Mouse (Mus musculus) bone marrow macrophage, adult 2 months (primary cell): ENCODE results near the gene Ddx42. TPM values are rescaled to one million over a fixed set of nuclear protein-coding genes. Genes with fewer than 3 reads are reported as not detected.
A peak's percentile ranks its signal among the peaks of the same experiment; 100 is the strongest.

Source experiments
- H3K27ac ChIP-seq: 2 replicates; pipeline ENCODE4 v1.5.1; 2012; ENCODE audit warnings: low read depth, low read length; ENCODE audit not compliant: insufficient read depth
- H3K4me1 ChIP-seq: 2 replicates; pipeline ENCODE4 v1.6.1; 2012; ENCODE audit warnings: low read length; ENCODE audit not compliant: control insufficient read depth, insufficient read depth
- H3K4me3 ChIP-seq: 2 replicates; pipeline ENCODE4 v1.5.1; 2012; ENCODE audit warnings: mild to moderate bottlenecking, low read length, moderate library complexity; ENCODE audit not compliant: insufficient read depth
- CTCF ChIP-seq: IDR thresholded peaks from 2 replicates; pipeline ENCODE4 v1.5.1; 2012; ENCODE audit warnings: low read depth, mild to moderate bottlenecking, low read length, moderate library complexity
- POLR2A ChIP-seq: IDR thresholded peaks from 2 replicates; pipeline ENCODE4 v1.6.1; 2012; ENCODE audit warnings: mild to moderate bottlenecking, low read depth, low read length, borderline replicate concordance
- polyA plus RNA-seq: library from polyadenylated mRNA; stranded (reverse); fragments of >200 nt; gene quantifications from 2 replicates; pipeline ENCODE4 v1.2.4, GENCODE M21; 2012; ENCODE audit not compliant: missing spikeins, insufficient read depth, insufficient read length

Gene Ddx42
- polyA plus RNA-seq = 42.8 and 46.3 TPM in 2 replicates

DNA sequence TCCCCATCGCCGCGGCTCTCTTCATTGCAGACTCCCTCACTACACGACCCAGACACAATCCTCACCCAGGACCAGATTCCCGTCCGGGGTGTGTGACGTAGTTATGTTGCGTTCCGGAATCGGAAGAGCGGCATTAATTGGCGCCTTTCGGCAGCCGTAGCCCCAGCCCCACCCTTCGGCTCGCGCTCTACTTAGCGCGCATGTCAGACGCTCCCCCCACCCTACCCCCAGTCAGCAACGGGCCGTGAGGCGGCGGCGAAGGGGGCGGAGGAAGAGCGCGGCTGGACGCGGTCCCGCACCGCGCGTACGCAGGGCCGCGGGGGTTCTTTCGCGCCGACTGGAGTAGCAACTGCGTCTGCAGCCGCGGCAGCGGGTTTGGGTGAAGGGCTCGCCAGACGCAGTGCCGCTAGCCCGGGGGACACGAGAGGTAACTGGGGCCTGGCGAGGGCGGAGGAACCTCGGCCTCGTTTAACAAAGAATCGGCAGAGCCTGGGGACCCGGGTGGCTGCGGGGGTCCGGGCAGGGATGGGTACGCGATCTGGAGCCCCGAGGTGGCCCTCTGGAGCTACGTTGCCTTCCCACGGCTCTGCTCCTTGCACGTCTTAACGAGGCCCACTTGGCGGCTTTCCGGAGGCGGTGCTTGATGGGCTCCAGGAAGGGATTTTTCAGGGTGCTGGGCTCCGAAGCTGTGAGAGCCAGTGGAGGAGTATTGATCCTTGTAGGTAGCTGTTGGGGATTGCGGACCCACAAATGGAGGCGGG, at the start of gene Ddx42:
TSS of gene Ddx42 (plus strand) at position 197 of the 761 bp plus-strand sequence.
- Histone ChIP-seq H3K27ac (peak within 1 kb of the TSS; percentile 93), H3K4me1 (peaks cover 13% of the 10 kb centered on the region), H3K4me3 (peak within 1 kb of the TSS; percentile 93)
- TF ChIP-seq CTCF (no peak), POLR2A (no peak)

DNA sequence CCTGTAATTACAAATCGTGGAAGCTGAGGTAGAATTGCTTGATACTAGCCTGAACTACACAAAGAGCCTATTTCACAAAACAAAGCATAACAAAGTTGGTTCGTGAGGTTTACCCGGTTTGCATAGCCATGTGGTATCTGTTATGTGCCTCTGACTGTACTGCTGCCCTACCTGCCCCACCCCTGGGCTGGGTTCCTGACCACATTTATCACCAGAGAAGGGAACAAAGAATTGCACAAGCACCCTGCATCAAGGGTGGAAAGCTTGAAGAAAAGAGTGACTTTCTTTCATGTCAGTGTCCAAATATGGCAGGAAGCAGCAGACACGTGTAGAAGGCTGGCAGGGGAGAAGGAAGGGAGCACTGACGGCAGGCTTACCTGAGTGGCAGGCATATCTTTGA, 49.3 kb upstream of the Ddx42 start:
- no peak overlapping the region for H3K27ac ChIP-seq
- H3K4me1 ChIP-seq = peaks cover 1% of the 10 kb centered on the region
- TF ChIP-seq POLR2A = no peak
- TF ChIP-seq CTCF = no peak
- H3K4me3 ChIP-seq = no peak overlapping the region

DNA sequence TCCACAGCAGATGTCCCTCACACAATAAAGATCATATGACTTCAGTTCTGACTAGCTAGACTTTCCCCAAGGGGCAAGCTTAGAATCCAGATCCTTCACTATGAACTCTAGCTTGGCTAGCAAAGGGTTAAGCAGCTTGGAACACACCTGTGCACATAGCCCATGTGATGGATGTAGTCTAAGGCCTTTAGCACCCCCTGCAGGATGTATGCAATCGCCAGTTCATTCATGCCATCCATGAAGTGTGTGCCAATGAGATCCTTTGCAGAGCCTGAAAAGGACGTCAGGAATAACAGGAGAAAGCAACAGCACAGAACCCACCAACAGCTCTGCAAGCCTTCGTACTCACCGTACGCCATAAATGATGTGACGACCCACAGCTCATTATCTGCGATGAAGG, 45.9 kb upstream of the Ddx42 start:
- Histone ChIP-seq H3K4me1 (peaks cover 16% of the 10 kb centered on the region), H3K27ac (no peak overlapping the region), H3K4me3 (no peak overlapping the region)
- TF ChIP-seq CTCF = no peak

DNA sequence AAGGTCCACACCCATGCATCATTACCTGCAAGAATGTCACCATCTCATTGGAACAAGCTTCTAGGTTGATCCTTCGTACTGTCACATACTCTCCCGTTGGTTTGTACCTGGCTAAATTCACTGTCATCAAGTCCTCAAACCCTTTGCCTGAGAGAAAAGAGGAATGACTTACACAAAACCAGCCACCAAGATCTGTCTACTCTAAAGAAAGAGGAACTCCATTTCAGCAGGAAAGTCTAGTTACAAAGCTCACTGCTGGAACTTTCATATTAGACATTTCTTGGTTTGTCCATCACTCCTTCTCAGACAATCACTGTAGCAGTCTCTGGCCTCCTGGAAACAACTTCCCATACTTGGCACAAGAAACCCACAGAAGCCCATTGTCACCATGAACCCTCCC, 43.5 kb upstream of the Ddx42 start:
- TF ChIP-seq CTCF (no peak), POLR2A (no peak)
- H3K4me3 ChIP-seq = no peak overlapping the region
- no peak overlapping the region for H3K27ac ChIP-seq
- H3K4me1 ChIP-seq = peaks cover 16% of the 10 kb centered on the region

DNA sequence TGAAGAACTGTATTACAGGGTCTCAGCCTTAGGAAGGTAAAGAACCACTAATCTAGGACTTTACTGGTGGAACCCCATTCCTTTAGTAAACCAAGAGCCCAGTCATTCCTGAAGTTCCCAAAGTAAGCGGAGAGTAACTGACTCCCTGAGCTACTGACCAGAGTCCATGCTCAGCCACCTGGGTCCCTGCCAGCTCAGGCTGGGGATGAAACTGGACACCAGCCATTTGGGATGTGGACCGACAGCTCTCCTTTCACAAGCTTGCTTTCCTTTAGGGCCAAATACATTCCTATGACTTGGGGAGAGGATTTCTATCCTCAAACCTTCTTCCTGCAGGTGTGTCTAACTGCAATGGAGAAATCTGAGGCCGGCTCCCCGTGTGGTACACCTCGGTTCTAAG, 42.4 kb upstream of the Ddx42 start:
- TF ChIP-seq CTCF = no peak
- H3K27ac ChIP-seq = no peak overlapping the region
- peaks cover 22% of the 10 kb centered on the region for H3K4me1 ChIP-seq
- no peak overlapping the region for H3K4me3 ChIP-seq

DNA sequence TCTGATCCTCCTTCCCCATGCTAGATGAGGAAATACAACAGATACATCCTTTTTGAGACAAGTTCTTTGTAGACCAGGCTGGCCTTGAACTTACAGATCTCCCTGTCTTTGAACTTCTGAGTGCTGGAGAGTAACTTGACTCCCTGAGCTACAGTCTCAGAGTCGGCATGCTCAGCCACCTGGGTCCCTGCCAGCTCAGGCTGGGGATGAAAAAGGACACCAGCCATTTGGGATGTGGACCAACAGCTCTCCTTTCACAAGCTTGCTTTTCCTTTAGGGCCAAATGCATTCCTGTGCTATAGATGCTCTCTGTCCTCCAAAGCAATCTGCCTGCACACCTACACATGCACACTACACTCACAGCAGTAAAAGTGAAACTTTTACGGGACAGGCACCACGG, 41.6 kb upstream of the Ddx42 start:
- no peak for TF ChIP-seq POLR2A
- Histone ChIP-seq H3K4me3 (no peak overlapping the region), H3K4me1 (peaks cover 29% of the 10 kb centered on the region), H3K27ac (no peak overlapping the region)

DNA sequence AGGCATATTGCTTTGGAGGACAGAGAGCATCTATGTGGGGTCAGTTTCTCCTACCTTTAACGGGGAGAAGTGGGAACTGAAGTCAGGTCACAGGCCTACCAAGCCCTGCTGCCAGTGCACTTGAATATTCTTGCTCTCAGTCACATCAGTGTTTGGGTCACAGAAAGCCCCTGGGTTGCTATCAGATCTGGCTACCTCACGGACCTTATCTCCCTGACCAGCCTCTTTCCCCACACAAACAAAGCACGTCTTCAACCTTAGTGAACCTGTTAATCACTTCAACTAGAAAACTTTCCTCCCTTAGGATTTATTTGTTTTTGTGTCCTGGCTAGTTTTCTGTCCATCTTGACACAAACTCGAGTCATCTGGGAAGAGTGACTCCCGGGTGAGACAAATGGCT, 40.4 kb upstream of the Ddx42 start:
- Histone ChIP-seq H3K27ac (no peak overlapping the region), H3K4me1 (peaks cover 32% of the 10 kb centered on the region), H3K4me3 (no peak overlapping the region)
- TF ChIP-seq POLR2A = no peak
- no peak for TF ChIP-seq CTCF

DNA sequence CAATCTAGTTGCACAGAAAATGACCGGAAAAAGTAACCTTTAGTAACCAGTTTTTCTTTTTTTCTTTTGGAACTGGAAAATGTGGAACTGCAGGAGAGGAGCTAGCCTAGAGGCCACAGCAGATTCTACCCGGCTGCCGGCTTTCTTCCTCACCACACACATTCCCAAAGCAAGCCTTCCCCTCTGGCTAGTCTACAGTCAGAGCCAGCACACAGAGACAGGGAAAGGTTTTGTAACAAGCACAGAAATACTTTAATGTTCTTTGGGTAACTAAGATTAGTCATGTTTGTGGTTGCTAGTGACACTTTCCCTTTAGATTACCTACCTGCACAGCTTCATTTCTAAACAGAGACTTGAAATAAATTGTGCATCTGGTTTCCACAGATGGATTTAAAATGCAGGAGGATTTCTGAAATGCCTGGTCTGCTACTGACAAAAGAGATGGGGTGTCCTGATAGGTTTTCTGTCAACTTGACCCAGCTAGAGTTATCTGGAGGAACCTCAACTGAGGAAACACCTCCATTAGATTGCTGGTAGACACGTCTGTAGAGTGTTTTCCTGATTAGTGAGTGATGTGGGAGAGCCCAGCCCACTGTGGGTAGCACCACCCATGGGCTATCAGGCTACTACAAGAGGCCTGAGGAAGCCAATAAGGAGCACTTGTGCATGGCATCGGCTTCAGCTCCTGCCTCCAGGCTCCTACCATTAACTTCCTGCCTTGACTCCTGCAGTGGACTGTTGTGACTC, 38.5 kb upstream of the Ddx42 start:
- Histone ChIP-seq H3K4me1 (peaks cover 23% of the 10 kb centered on the region), H3K4me3 (no peak overlapping the region), H3K27ac (no peak overlapping the region)
- no peak for TF ChIP-seq POLR2A
- TF ChIP-seq CTCF = no peak

DNA sequence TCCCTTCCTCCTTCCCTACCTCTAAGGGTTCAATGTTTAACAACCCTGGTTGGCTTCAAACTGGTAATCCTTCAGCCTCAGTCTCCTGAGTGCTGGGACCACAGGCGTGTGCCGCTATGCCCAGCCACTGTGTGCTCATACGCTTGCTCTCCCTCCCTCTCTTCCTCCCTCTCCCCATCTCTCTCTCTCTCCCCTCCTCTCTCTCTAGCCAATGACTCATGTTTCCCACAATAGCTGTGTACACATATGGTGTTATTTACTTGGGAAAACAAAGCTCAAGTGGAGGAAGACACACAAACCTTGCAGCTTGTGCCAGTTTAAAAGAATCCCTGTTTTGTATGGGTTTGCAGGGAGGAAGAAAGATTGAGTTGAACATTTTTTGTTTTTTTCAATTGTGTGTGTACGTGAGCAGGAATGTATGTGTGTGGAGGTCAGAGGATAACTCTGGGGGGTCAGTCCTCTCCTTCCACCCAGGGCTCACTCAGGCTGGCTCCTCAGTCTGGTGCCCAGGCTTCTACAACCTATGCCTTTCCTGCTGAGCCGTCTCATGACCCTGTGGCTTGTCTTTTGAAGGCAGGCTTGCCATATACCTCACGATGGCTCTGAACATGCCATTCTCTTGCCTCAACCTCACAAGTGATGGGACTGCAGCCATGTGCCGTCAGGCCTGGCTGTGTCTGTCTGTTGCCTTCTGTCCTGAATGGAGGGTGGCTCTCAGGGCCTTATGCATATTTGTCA, 36.8 kb upstream of the Ddx42 start:
- Histone ChIP-seq H3K27ac (no peak overlapping the region), H3K4me3 (no peak overlapping the region), H3K4me1 (peaks cover 16% of the 10 kb centered on the region)
- no peak for TF ChIP-seq CTCF
- TF ChIP-seq POLR2A = no peak

DNA sequence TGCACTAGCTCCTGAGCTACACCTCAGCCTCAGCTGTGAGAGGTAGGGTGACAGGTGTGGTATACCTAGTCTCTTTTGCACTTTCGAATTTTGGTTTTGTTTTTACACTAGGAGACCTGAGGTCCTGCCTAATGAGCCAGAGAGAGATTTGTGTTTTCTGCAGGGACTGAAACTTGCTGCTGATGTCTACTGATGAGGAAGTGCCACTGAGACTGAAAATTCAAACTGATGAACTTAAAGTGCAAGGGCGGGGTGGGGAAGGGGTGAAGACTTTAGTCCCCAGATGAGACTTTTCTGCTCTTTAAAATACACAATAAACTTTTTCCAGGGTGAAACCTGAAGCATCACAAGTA, 36.3 kb upstream of the Ddx42 start:
- TF ChIP-seq POLR2A (no peak), CTCF (no peak)

More for the DNA sequence above, 36.3 kb upstream of the Ddx42 start:
- Histone ChIP-seq H3K4me1 (peaks cover 16% of the 10 kb centered on the region), H3K27ac (no peak overlapping the region), H3K4me3 (no peak overlapping the region)
